ENCODE assay signal across 28 mouse cellular contexts in genomic region chr3:88287110-88287509, GRCm38 (mm10). TPM values are rescaled to one million over a fixed set of nuclear protein-coding genes. Genes with fewer than 3 reads are reported as not detected.
DNase-seq lines count a peak whose midpoint lies in the region; ATAC-seq and TF ChIP-seq lines count a peak whose summit lies in the region.
"Had no signal": no experiment of that assay in that cellular context is flagged by ENCODE, and none has a peak within 500 bp of the region (broad histone marks: within the 10 kb centered on the region; RNA-seq: fewer than 3 reads in every experiment).

Gm38392 (minus strand) TSS chr3:88287210.

- no peaks in the 10 kb centered on the region for H3K27me3 ChIP-seq in lung, embryonic 16.5 days (ENCODE audit: control insufficient read depth, insufficient read depth, low read depth, low read length)
- no peaks in the 10 kb centered on the region for H3K27me3 ChIP-seq in ES-Bruce4 (ENCODE audit: control insufficient read depth, insufficient read depth, low read length, poor library complexity, severe bottlenecking)
- H3K27me3 ChIP-seq: CH12.LX; embryonic facial prominence, embryonic 13.5 days; embryonic facial prominence, embryonic 15.5 days; forebrain, embryonic 12.5 days had no signal

- TF ChIP-seq POLR2A in ES-Bruce4 (IDR thresholded peaks at IDR 0.05; ENCODE audit: insufficient read depth, low read length): no peak

- H3K4me3 ChIP-seq in lung, embryonic 16.5 days (ENCODE audit: low read length): no peak within 1 kb of the TSS
- no peak within 1 kb of the TSS for H3K4me3 ChIP-seq in ES-Bruce4 (ENCODE audit: low read depth, low read length)
- H3K4me3 ChIP-seq: embryonic facial prominence, embryonic 13.5 days; embryonic facial prominence, embryonic 15.5 days; erythroblast, embryonic 14.5 days; forebrain, embryonic 10.5 days; forebrain, embryonic 12.5 days had no signal

- TF ChIP-seq EP300 in ES-Bruce4 (IDR thresholded peaks at IDR 0.05; ENCODE audit: insufficient read depth, low read depth, low read length): no peak

- no peaks in the 10 kb centered on the region for H3K4me1 ChIP-seq in lung, embryonic 16.5 days (replicated peaks; ENCODE audit: control insufficient read depth, insufficient read depth, low read length)
- H3K4me1 ChIP-seq in ES-Bruce4 (ENCODE audit: control insufficient read depth, insufficient read depth, low read length): peaks cover 14% of the 10 kb centered on the region
- H3K4me1 ChIP-seq: embryonic facial prominence, embryonic 13.5 days; embryonic facial prominence, embryonic 15.5 days; forebrain, embryonic 12.5 days had no signal

- intact Hi-C loops in heart, postnatal 36 days (cut with DNase I): no loop called here

- TF ChIP-seq CTCF in ES-Bruce4 (IDR thresholded peaks at IDR 0.05; ENCODE audit: low read depth, low read length): no peak

- H3K27ac ChIP-seq in lung, embryonic 16.5 days (ENCODE audit: low read length): peak within 1 kb of the TSS; percentile 74
- H3K27ac ChIP-seq in ES-Bruce4 (ENCODE audit: insufficient read depth, low read length): peak within 1 kb of the TSS; percentile 84
- H3K27ac ChIP-seq: embryonic facial prominence, embryonic 13.5 days; embryonic facial prominence, embryonic 15.5 days; forebrain, embryonic 10.5 days; forebrain, embryonic 12.5 days had no signal

- ATAC-seq in lung, embryonic 16.5 days (ENCODE audit: low read depth): no peak
- ATAC-seq: CD4-positive, CD25-positive, alpha-beta regulatory T cell, adult 4 months; forebrain, embryonic 14.5 days; forebrain, embryonic 16.5 days had no signal

- H3K9me3 ChIP-seq in lung, embryonic 16.5 days (ENCODE audit: control insufficient read depth, low read length): no peaks in the 10 kb centered on the region
- H3K9me3 ChIP-seq in ES-Bruce4 (replicated peaks; ENCODE audit: control insufficient read depth, insufficient read depth, low read length, poor library complexity, severe bottlenecking): no peaks in the 10 kb centered on the region
- H3K9me3 ChIP-seq: embryonic facial prominence, embryonic 13.5 days; embryonic facial prominence, embryonic 15.5 days; forebrain, embryonic 10.5 days; forebrain, embryonic 12.5 days had no signal

- peaks cover 2% of the 10 kb centered on the region; the same call in 1 of the 2 replicates for H3K36me3 ChIP-seq in lung, embryonic 16.5 days (ENCODE audit: control insufficient read depth, insufficient read depth, low read length)
- H3K36me3 ChIP-seq in ES-Bruce4 (ENCODE audit: control insufficient read depth, insufficient read depth, low read length, poor library complexity, severe bottlenecking): no peaks in the 10 kb centered on the region
- H3K36me3 ChIP-seq: embryonic facial prominence, embryonic 15.5 days had no signal

- WGBS in lung, embryonic 16.5 days: 95% methylated on average over 4 of the region's 4 CpGs

- H3K4me2 ChIP-seq in lung, embryonic 16.5 days (ENCODE audit: low read depth, low read length): no peak within 1 kb of the TSS
- H3K4me2 ChIP-seq: embryonic facial prominence, embryonic 13.5 days; embryonic facial prominence, embryonic 15.5 days; forebrain, embryonic 12.5 days had no signal

- peak; percentile 66 for DNase-seq in heart, adult 11 months
- no peak for DNase-seq in heart, postnatal 36 days
- no peak for DNase-seq in lung, postnatal 36 days
- DNase-seq: adrenal gland, adult 2 months; adrenal gland, postnatal 10 days; adrenal gland, postnatal 25 days; B cell, adult 2 months; cerebellum, adult 11 months; cerebellum, adult 18-20 months; cerebellum, adult 8-10 months; cerebellum, adult 9-11 months; cerebellum, postnatal 14 days; cerebellum, postnatal 36 days; embryo, embryonic 11 days had no signal

- no peak within 1 kb of the TSS for H3K9ac ChIP-seq in lung, embryonic 16.5 days (ENCODE audit: low read length)
- H3K9ac ChIP-seq in ES-Bruce4 (ENCODE audit: low read depth, poor library complexity, severe bottlenecking): peak within 1 kb of the TSS; percentile 45; the same call in 1 of the 2 replicates
- H3K9ac ChIP-seq: embryonic facial prominence, embryonic 13.5 days; embryonic facial prominence, embryonic 15.5 days; forebrain, embryonic 12.5 days had no signal

RNA-seq across cellular contexts. Expression of gene Gm38392, which starts in this region (rescaled TPM):
- under 1 TPM; 0.33 to 0.43 TPM for total RNA-seq in heart, postnatal 36 days (2021)
- polyA plus RNA-seq in lung, embryonic 16.5 days (2015; fragmentation: Nextera tagmentation; extraction: Ambion mirVana): 0.20 and 0.23 TPM in 2 replicates
- 0.72 and 3.6 TPM in 2 replicates for polyA plus RNA-seq in ES-Bruce4 (2011; ENCODE audit: insufficient read depth, insufficient read length, low read depth, missing spikeins)
- total RNA-seq: CH12.LX; common myeloid progenitor, adult 5-6 weeks had no signal
- polyA plus RNA-seq: adrenal gland, adult 2 months; brain, embryonic 14.5 days; CD4-positive, CD25-positive, alpha-beta regulatory T cell, adult 4 months; embryonic facial prominence, embryonic 11.5 days; erythroblast, embryonic 14.5 days; forebrain, embryonic 10.5 days; forebrain, embryonic 12.5 days had no signal
